Mouse (Mus musculus) embryonic fibroblast, embryonic 13.5 days (primary cell): Measurements from ENCODE around the gene Osgin1.

Experiments used
- CTCF ChIP-seq: IDR thresholded peaks from 2 replicates; pipeline ENCODE4 v1.5.1; 2011; ENCODE audit warnings: mild to moderate bottlenecking, control low read depth, low read length, moderate library complexity, borderline replicate concordance; ENCODE audit not compliant: insufficient read depth
- POLR2A ChIP-seq: IDR thresholded peaks from 2 replicates; pipeline ENCODE4 v1.6.1; 2011; ENCODE audit warnings: low read depth, mild to moderate bottlenecking, control low read depth, low read length, moderate library complexity

GRCm38 (mm10) chr8:119466105-119466504, 32.2 kb downstream of the Osgin1 start:
- TF ChIP-seq POLR2A, result no peak
- TF ChIP-seq CTCF, result no peak
